Mouse (Mus musculus): Measurements from ENCODE around the gene Acy3.
"Not testable (repeated sequence)": the region's sequence is repeated elsewhere in the genome, so short reads cannot be mapped to it uniquely, and the experiment has no call there.

The Acy3 gene

DNA sequence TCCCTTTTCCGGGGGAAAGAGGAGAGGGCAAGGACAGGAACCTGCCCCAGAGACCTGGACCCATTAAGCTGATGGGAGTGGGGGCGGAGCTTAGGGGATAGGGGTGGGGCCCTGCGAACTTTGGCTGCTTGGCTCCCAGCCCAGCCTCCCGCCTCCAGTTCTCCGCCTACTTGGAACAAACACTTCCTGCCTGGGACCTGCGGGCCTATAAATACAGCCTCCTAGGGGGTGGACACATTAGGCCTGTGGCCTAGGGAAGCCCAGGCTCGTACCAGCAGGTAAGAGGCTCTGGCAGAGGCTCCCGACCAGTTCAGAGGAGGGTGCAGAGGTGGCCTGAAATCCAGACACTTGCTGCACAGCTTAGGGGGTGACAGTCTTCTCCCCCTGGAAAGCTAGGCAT lies at the start of gene Acy3:
TSS of gene Acy3 (plus strand) at position 237 of the 400 bp plus-strand sequence.
- DNase-seq = peak in 1 of 2 experiments; percentile 56

GRCm38 (mm10) chr19:3942315-3942714 lies 44.1 kb upstream of the Acy3 start:
- DNase-seq = no peak

DNA sequence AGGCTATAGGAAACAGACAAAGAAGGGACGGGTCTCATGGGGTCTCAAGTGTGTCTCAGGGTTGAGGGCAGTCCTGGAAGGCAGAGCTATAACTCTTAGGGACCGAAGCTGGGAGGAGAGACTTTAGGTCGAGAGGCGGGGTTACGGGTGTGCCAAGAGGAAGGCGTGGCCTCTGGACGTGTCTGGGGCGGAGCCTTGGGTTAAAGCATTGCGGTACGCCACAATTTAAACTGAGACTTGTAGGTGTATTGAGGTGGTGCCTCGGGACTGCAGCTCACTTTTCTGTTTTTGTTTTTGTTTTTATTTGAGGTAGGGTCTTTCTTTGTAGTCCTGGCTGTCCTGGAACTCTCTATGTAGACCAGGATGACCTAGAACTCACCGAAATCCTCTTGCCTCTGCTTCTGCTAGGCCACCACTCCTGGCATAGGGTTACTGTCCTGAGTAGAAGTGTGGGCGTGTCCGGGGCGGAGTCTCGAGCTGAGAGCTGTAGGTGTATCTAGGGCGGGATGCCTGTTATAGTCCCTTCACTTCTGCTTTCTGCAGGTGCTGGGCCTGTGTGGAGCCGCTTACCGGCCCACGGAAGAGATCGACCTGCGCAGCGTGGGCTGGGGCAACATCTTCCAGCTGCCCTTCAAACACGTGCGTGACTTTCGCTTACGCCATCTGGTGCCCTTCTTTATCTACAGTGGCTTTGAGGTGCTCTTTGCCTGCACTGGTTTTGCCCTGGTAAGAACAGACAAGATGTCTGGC lies 43.2 kb upstream of the Acy3 start:
- DNase-seq = no peak

DNA sequence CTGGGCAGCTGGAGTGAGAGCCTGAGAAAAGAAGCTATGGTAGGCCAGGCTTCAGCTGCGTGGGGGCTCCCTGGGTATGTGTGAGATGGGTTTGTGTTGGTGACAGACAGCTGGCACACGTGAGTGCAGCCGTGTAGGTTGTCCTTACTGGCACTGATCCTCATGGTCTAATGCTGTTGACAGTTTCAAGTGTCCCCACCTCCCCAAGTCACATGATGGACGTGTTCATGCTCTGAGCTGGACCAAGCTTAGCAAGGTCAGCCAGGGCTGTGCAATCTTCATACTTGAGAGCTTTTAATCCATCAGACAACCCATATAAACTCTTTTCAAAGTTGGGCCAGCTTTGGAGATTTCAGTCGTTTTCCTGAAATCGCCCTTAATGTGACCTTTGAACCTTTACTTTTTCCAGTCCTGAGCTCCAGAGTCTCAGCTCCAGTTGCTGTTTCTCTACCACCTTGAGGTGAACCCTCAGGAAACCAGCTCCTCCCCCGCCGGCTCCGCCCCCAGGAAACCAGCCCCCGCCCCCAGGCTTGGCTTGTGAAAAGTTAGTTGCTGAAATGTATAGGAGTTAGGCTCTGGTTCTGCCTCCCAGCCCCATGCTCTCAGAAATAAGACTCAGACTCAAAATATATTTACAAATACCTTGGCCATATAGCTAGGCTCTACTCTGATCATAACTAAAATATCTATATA lies 40.4 kb upstream of the Acy3 start:
- no peak for DNase-seq

GRCm38 (mm10) chr19:3946715-3947114 lies 39.7 kb upstream of the Acy3 start:
- peak; percentile 69 to 82 for DNase-seq

GRCm38 (mm10) chr19:3947813-3948212 lies 38.6 kb upstream of the Acy3 start:
- DNase-seq = no peak

DNA sequence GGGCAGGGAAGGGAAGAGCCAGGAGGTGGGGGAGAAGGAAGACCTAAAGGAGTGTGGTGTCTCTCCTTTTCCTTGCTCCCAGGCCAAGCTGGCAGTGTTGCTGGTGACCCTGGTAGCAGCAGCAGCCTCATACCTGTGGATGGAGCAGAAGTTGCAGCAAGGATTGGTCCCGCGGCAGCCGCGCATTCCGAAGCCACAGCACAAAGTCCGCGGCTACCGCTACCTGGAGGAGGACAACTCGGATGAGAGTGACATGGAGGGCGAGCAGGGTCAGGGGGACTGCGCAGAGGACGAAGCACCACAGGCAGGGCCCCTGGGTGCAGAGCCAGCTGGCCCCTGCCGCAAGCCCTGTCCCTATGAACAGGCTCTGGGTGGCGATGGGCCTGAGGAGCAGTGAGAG lies 37.8 kb upstream of the Acy3 start:
- no peak for DNase-seq

GRCm38 (mm10) chr19:3950331-3950730 lies 36.0 kb upstream of the Acy3 start:
- no peak for DNase-seq

- no peak for DNase-seq
Measured at GRCm38 (mm10) chr19:3951461-3951860, 34.9 kb upstream of the Acy3 start.

- no peak for DNase-seq
Measured at GRCm38 (mm10) chr19:3952099-3952498, 34.3 kb upstream of the Acy3 start.

- DNase-seq = no peak
Measured at GRCm38 (mm10) chr19:3955033-3955432, 31.3 kb upstream of the Acy3 start.

GRCm38 (mm10) chr19:3955804-3956203 lies 30.6 kb upstream of the Acy3 start:
- DNase-seq = peak; percentile 39 to 43

- not testable (repeated sequence) for DNase-seq
Measured at GRCm38 (mm10) chr19:3957296-3958036, 28.9 kb upstream of the Acy3 start.

DNA sequence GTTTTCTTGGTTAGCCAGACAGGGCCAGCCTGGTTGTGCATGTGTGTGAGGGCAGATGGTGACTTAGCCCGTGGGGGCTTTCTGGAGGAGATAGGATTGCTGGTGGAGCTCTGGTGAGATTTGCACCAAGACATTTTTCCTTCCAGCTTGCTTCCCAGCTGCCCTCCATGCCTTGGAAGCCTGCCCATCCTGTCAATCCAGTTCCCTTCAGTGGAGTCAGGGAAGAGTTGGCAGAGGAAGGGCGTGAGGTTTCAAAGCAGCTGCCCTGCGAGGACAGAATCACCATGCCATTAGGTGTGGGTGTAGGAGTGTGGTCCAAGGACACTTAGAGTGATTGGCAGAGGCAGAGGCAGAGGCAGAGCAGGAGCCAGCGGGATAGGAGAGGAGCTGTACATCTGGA lies 27.9 kb upstream of the Acy3 start, which contains the start of gene Aldh3b3:
TSS of gene Aldh3b3 (plus strand) at position 176 of the 400 bp plus-strand sequence.
- no peak for DNase-seq

GRCm38 (mm10) chr19:3959030-3959429 lies 27.3 kb upstream of the Acy3 start:
- DNase-seq = no peak

DNA sequence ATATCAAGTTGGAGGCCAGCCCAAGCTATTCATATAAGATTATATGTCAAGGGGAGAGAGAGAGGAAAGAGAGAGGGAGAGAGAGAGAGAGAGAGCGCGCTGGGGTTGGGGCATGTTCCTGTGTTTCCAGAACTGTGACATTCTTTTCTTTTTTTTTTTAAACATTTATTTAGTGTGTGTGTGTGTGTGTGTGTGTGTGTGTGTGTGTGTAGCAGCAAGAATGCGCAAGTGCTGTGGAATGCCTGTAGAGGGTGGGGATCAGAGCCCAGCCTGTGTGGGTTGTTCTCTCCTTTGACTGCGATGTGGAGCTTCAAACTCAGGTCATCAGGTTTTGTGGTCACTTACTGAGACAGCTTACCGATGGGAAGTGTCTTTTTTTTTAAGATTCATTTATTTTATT lies 26.2 kb upstream of the Acy3 start:
- no peak for DNase-seq

DNA sequence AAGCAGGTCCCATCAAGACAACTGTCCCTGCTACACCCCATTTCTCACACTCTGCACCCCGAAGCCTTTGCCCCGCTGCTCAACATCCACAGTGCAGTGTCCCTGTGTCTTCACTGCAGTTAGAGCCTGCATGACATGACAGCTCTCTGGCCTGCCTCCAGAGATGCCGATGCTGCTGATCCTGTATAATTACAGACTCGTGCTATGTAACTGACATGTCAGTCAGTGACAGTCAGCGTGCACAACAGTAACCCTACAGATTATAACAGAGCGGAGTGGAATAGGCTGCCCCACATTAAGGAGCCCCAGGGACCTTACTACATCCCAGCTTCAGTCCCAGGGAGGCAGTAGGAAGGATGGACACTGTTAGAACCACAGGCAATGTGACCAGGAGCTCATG lies 24.6 kb upstream of the Acy3 start:
- not testable (repeated sequence) for DNase-seq

- no peak for DNase-seq
Measured at GRCm38 (mm10) chr19:3962469-3962868, 23.9 kb upstream of the Acy3 start.

DNA sequence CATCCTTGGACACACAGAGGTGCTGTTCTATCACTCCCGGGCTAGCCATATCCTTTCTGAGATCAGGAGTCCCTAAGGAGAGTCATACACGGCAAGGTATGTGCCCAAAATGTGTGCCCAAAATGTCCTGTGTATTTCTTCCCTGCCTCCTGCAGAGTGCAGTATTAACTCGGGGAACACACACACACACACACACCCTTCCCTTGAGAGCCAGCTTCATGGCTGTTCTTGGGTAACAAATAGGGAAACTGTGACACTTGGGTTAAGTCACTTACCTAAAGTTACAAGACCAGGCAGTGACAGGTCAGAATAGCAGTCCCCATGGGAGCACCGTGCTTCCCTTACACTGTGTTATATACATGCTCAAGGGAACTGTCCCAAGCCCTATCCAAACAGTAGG lies 22.3 kb upstream of the Acy3 start:
- DNase-seq = no peak

GRCm38 (mm10) chr19:3966330-3967075 lies 19.9 kb upstream of the Acy3 start:
- no peak for DNase-seq

GRCm38 (mm10) chr19:3967258-3967657 lies 19.1 kb upstream of the Acy3 start:
- no peak for DNase-seq

DNA sequence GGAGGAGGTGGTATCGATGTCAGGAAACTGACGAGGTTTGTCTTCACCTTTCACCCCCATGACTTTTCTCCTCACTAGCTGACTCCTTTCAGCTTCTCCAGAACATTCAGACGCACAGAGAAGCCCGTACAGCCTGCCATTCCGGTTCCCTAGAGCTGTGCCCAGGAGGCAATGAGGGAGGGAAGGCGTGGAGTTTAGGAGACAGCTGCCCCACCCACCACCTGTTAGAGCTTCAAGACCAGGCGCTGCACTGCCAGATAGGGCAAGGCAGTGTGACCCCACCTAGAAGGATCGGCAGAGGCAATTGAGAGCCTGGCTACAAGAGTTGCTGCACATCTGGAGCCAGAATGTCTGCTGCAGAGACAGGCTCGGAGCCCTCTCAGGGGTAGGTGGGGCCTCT lies 14.1 kb upstream of the Acy3 start, which contains the start of gene Aldh3b2:
TSS of gene Aldh3b2 (plus strand) at position 100 of the 400 bp plus-strand sequence.
- DNase-seq = no peak

GRCm38 (mm10) chr19:3974608-3975007 lies 11.8 kb upstream of the Acy3 start:
- DNase-seq = not testable (repeated sequence)
